Mouse (Mus musculus): ENCODE results near the gene Stx8. TPM values are rescaled to one million over a fixed set of nuclear protein-coding genes. Genes with fewer than 3 reads are reported as not detected.

Gene Stx8
- polyA plus RNA-seq, 1 experiment from 2014 or later: 58.2 TPM

- H3K27ac ChIP-seq (ENCODE audit: poor library complexity, severe bottlenecking): no peak overlapping the region
- no peaks in the 10 kb centered on the region for H3K27me3 ChIP-seq (replicated peaks)
- no peak for ATAC-seq (ENCODE audit: insufficient number of reproducible peaks, low FRiP score)
- WGBS: 88% methylated on average over 5 of the region's 5 CpGs
- H3K9me3 ChIP-seq (replicated peaks): no peaks in the 10 kb centered on the region
- no peak overlapping the region for H3K4me2 ChIP-seq
- peaks cover 41% of the 10 kb centered on the region for H3K4me1 ChIP-seq (replicated peaks)
- peaks cover 6% of the 10 kb centered on the region; the same call in 1 of the 2 replicates for H3K36me3 ChIP-seq
- H3K4me3 ChIP-seq: no peak overlapping the region
- no peak overlapping the region for H3K9ac ChIP-seq
Observed at GRCm38 (mm10) chr11:68210714-68211113, 244.7 kb downstream of the Stx8 start.

- Histone ChIP-seq H3K9me3 (replicated peaks) (no peaks in the 10 kb centered on the region), H3K27me3 (replicated peaks) (no peaks in the 10 kb centered on the region), H3K4me2 (no peak overlapping the region), H3K4me3 (no peak overlapping the region), H3K9ac (0 out of 2 replicates have a peak overlapping the region, but pooled peaks have one; percentile 9), H3K36me3 (peaks cover 6% of the 10 kb centered on the region; the same call in 1 of the 2 replicates), H3K4me1 (replicated peaks) (peaks cover 54% of the 10 kb centered on the region), H3K27ac (ENCODE audit: poor library complexity, severe bottlenecking) (peak overlapping the region; percentile 59)
- peak; percentile 45 for ATAC-seq (ENCODE audit: insufficient number of reproducible peaks, low FRiP score)
- WGBS: 30% methylated on average over 8 of the region's 8 CpGs
Observed at GRCm38 (mm10) chr11:68211924-68212578, 246.1 kb downstream of the Stx8 start.

- Histone ChIP-seq H3K27ac (ENCODE audit: poor library complexity, severe bottlenecking) (no peak overlapping the region), H3K27me3 (replicated peaks) (no peaks in the 10 kb centered on the region), H3K9me3 (replicated peaks) (no peaks in the 10 kb centered on the region), H3K4me2 (no peak overlapping the region), H3K9ac (no peak overlapping the region), H3K4me3 (no peak overlapping the region), H3K4me1 (replicated peaks) (peaks cover 66% of the 10 kb centered on the region), H3K36me3 (peaks cover 6% of the 10 kb centered on the region; the same call in 1 of the 2 replicates)
- WGBS: 47% methylated on average over 3 of the region's 3 CpGs
- ATAC-seq (ENCODE audit: insufficient number of reproducible peaks, low FRiP score): no peak
Observed at GRCm38 (mm10) chr11:68213896-68214295, 247.9 kb downstream of the Stx8 start.

- WGBS: 70% methylated on average over 9 of the region's 9 CpGs
- Histone ChIP-seq H3K27me3 (replicated peaks) (no peaks in the 10 kb centered on the region), H3K27ac (ENCODE audit: poor library complexity, severe bottlenecking) (no peak overlapping the region), H3K4me2 (no peak overlapping the region), H3K9ac (no peak overlapping the region), H3K4me1 (replicated peaks) (peaks cover 64% of the 10 kb centered on the region), H3K4me3 (no peak overlapping the region), H3K9me3 (replicated peaks) (no peaks in the 10 kb centered on the region), H3K36me3 (peaks cover 6% of the 10 kb centered on the region; the same call in 1 of the 2 replicates)
- no peak for ATAC-seq (ENCODE audit: insufficient number of reproducible peaks, low FRiP score)
Observed at GRCm38 (mm10) chr11:68214496-68215205, 248.7 kb downstream of the Stx8 start.

GRCm38 (mm10) chr11:68215206-68215912 lies 249.4 kb downstream of the Stx8 start:
- Histone ChIP-seq H3K27ac (ENCODE audit: poor library complexity, severe bottlenecking) (peak overlapping the region; percentile 67), H3K4me3 (no peak overlapping the region), H3K4me1 (replicated peaks) (peaks cover 64% of the 10 kb centered on the region), H3K9ac (0 out of 2 replicates have a peak overlapping the region, but pooled peaks have one; percentile 25), H3K4me2 (peak overlapping the region; percentile 19; the same call in 1 of the 2 replicates), H3K36me3 (peaks cover 6% of the 10 kb centered on the region; the same call in 1 of the 2 replicates), H3K9me3 (replicated peaks) (no peaks in the 10 kb centered on the region), H3K27me3 (replicated peaks) (no peaks in the 10 kb centered on the region)
- ATAC-seq (ENCODE audit: insufficient number of reproducible peaks, low FRiP score): no peak
- 22% methylated on average over 6 of the region's 6 CpGs for WGBS

- H3K4me3 ChIP-seq: no peak overlapping the region
- H3K27me3 ChIP-seq (replicated peaks): no peaks in the 10 kb centered on the region
- 81% methylated on average over 11 of the region's 11 CpGs for WGBS
- no peak for ATAC-seq (ENCODE audit: insufficient number of reproducible peaks, low FRiP score)
- no peaks in the 10 kb centered on the region for H3K9me3 ChIP-seq (replicated peaks)
- H3K4me1 ChIP-seq (replicated peaks): peaks cover 69% of the 10 kb centered on the region
- H3K27ac ChIP-seq (ENCODE audit: poor library complexity, severe bottlenecking): 0 out of 2 replicates have a peak overlapping the region, but pooled peaks have one; percentile 6
- H3K36me3 ChIP-seq: peaks cover 6% of the 10 kb centered on the region; the same call in 1 of the 2 replicates
- H3K4me2 ChIP-seq: no peak overlapping the region
- H3K9ac ChIP-seq: no peak overlapping the region
Observed at GRCm38 (mm10) chr11:68216041-68216440, 250.0 kb downstream of the Stx8 start.

- H3K27me3 ChIP-seq (replicated peaks): peaks cover 6% of the 10 kb centered on the region; the same call in 1 of the 2 replicates
- H3K4me1 ChIP-seq (replicated peaks): peaks cover 38% of the 10 kb centered on the region
- 66% methylated on average over 4 of the region's 4 CpGs for WGBS
- no peak overlapping the region for H3K4me3 ChIP-seq
- no peak overlapping the region for H3K27ac ChIP-seq (ENCODE audit: poor library complexity, severe bottlenecking)
- ATAC-seq (ENCODE audit: insufficient number of reproducible peaks, low FRiP score): no peak
- no peak overlapping the region for H3K4me2 ChIP-seq
- no peak overlapping the region for H3K9ac ChIP-seq
- no peaks in the 10 kb centered on the region for H3K9me3 ChIP-seq (replicated peaks)
- no peaks in the 10 kb centered on the region for H3K36me3 ChIP-seq
Observed at GRCm38 (mm10) chr11:68220733-68221132, 254.7 kb downstream of the Stx8 start.

GRCm38 (mm10) chr11:68222209-68222608 lies 256.2 kb downstream of the Stx8 start:
- Histone ChIP-seq H3K4me1 (replicated peaks) (peaks cover 23% of the 10 kb centered on the region), H3K27me3 (replicated peaks) (peaks cover 6% of the 10 kb centered on the region; the same call in 1 of the 2 replicates), H3K4me2 (no peak overlapping the region), H3K36me3 (no peaks in the 10 kb centered on the region), H3K4me3 (no peak overlapping the region), H3K9me3 (replicated peaks) (no peaks in the 10 kb centered on the region), H3K27ac (ENCODE audit: poor library complexity, severe bottlenecking) (no peak overlapping the region), H3K9ac (no peak overlapping the region)
- WGBS: 83% methylated on average over 7 of the region's 7 CpGs
- ATAC-seq (ENCODE audit: insufficient number of reproducible peaks, low FRiP score): no peak

- peaks cover 6% of the 10 kb centered on the region; the same call in 1 of the 2 replicates for H3K27me3 ChIP-seq (replicated peaks)
- no peak overlapping the region for H3K27ac ChIP-seq (ENCODE audit: poor library complexity, severe bottlenecking)
- no peak overlapping the region for H3K4me2 ChIP-seq
- H3K4me1 ChIP-seq (replicated peaks): peaks cover 14% of the 10 kb centered on the region
- no peaks in the 10 kb centered on the region for H3K36me3 ChIP-seq
- no peaks in the 10 kb centered on the region for H3K9me3 ChIP-seq (replicated peaks)
- no peak overlapping the region for H3K4me3 ChIP-seq
- WGBS: 39% methylated on average over 13 of the region's 13 CpGs
- no peak overlapping the region for H3K9ac ChIP-seq
- no peak for ATAC-seq (ENCODE audit: insufficient number of reproducible peaks, low FRiP score)
Observed at GRCm38 (mm10) chr11:68223143-68223542, 257.1 kb downstream of the Stx8 start.

- H3K4me1 ChIP-seq (replicated peaks): peaks cover 11% of the 10 kb centered on the region; the same call in 1 of the 2 replicates
- no peak overlapping the region for H3K27ac ChIP-seq (ENCODE audit: poor library complexity, severe bottlenecking)
- ATAC-seq (ENCODE audit: insufficient number of reproducible peaks, low FRiP score): no peak
- no peak overlapping the region for H3K4me2 ChIP-seq
- 68% methylated on average over 5 of the region's 5 CpGs for WGBS
- H3K36me3 ChIP-seq: no peaks in the 10 kb centered on the region
- peaks cover 6% of the 10 kb centered on the region; the same call in 1 of the 2 replicates for H3K27me3 ChIP-seq (replicated peaks)
- no peak overlapping the region for H3K9ac ChIP-seq
- no peak overlapping the region for H3K4me3 ChIP-seq
- H3K9me3 ChIP-seq (replicated peaks): peaks cover 2% of the 10 kb centered on the region; the same call in 1 of the 2 replicates
Observed at GRCm38 (mm10) chr11:68226654-68227057, 260.7 kb downstream of the Stx8 start.

GRCm38 (mm10) chr11:68227837-68228236 lies 261.8 kb downstream of the Stx8 start:
- Histone ChIP-seq H3K4me3 (no peak overlapping the region), H3K36me3 (no peaks in the 10 kb centered on the region), H3K4me2 (no peak overlapping the region), H3K27me3 (replicated peaks) (peaks cover under 1% of the 10 kb centered on the region; the same call in 1 of the 2 replicates), H3K9me3 (replicated peaks) (peaks cover 5% of the 10 kb centered on the region; the same call in 1 of the 2 replicates), H3K27ac (ENCODE audit: poor library complexity, severe bottlenecking) (no peak overlapping the region), H3K9ac (no peak overlapping the region), H3K4me1 (replicated peaks) (peaks cover 11% of the 10 kb centered on the region; the same call in 1 of the 2 replicates)
- no peak for ATAC-seq (ENCODE audit: insufficient number of reproducible peaks, low FRiP score)
- 87% methylated on average over 6 of the region's 6 CpGs for WGBS
